Mouse (Mus musculus) liver, embryonic 14.5 days (tissue): ENCODE results near the gene Elp5. TPM values are rescaled to one million over a fixed set of nuclear protein-coding genes. Genes with fewer than 3 reads are reported as not detected.

ENCODE experiments used
- ATAC-seq: fragments of 200-750 bp; cut with Nextera tagmentation; 2 replicates; pipeline ENCODE4 v1.8.0; 2017; ENCODE audit warnings: moderate number of reproducible peaks, mild to moderate bottlenecking, moderate library complexity; ENCODE audit not compliant: insufficient read depth
- DNase-seq, 3 experiments: peaks; one replicate each; pipeline ENCODE4 v3.0.0-alpha.2; 2012 to 2013; ENCODE audit warnings: low read depth in 3 of 3, low spot score in 3 of 3
- H3K27ac ChIP-seq: fragments of 300-500 bp; sonication (generic); 2 replicates; pipeline ENCODE4 v1.5.1; 2014; ENCODE audit warnings: moderate library complexity, mild to moderate bottlenecking, control low read depth, inconsistent platforms
- H3K27me3 ChIP-seq: fragments of 300-500 bp; sonication (generic); 2 replicates; pipeline ENCODE4 v1.6.1; 2014; ENCODE audit warnings: mild to moderate bottlenecking, low read length, moderate library complexity; ENCODE audit not compliant: control insufficient read depth, insufficient read depth
- H3K36me3 ChIP-seq: fragments of 300-500 bp; sonication (generic); replicated peaks from 2 replicates; pipeline ENCODE4 v1.6.1; 2014; ENCODE audit warnings: low read depth; ENCODE audit not compliant: control insufficient read depth, insufficient read depth
- H3K4me1 ChIP-seq, 2 experiments: fragments of 200-500 bp in 1 of 2; fragments of 300-500 bp in 1 of 2; sonication (generic) in 1 of 2; replicated peaks; 2 replicates each; pipeline ENCODE4 v1.6.1; 2012 to 2014; ENCODE audit warnings: antibody characterized with exemption in 1 of 2, inconsistent platforms in 1 of 2, low read length in 1 of 2; ENCODE audit not compliant: control insufficient read depth in 2 of 2, insufficient read depth in 2 of 2
- H3K4me2 ChIP-seq: fragments of 300-500 bp; sonication (generic); 2 replicates; pipeline ENCODE4 v1.6.1; 2014; ENCODE audit warnings: low read depth, mild to moderate bottlenecking, control low read depth, moderate library complexity
- H3K4me3 ChIP-seq, 2 experiments: fragments of 200-500 bp in 1 of 2; fragments of 300-500 bp in 1 of 2; sonication (generic) in 1 of 2; 2 replicates each; pipeline ENCODE4 v1.5.1; 2012 to 2014; ENCODE audit warnings: low read depth in 2 of 2, low read length in 2 of 2, mild to moderate bottlenecking in 2 of 2, control low read depth in 1 of 2, inconsistent platforms in 1 of 2, moderate library complexity in 1 of 2; ENCODE audit not compliant: insufficient read depth in 1 of 2
- H3K9ac ChIP-seq: fragments of 300-500 bp; sonication (generic); replicated peaks from 2 replicates; pipeline ENCODE4 v1.6.1; 2014; ENCODE audit warnings: mild to moderate bottlenecking, control low read depth, moderate library complexity
- H3K9me3 ChIP-seq: fragments of 300-500 bp; sonication (generic); 2 replicates; pipeline ENCODE4 v1.6.1; 2016; ENCODE audit warnings: low read length, mixed read lengths; ENCODE audit not compliant: control insufficient read depth
- CTCF ChIP-seq: IDR thresholded peaks from 2 replicates; pipeline ENCODE4 v1.5.1; 2016; ENCODE audit warnings: antibody characterized with exemption, low read depth, control low read depth
- EP300 ChIP-seq: IDR thresholded peaks from 2 replicates; pipeline ENCODE4 v1.6.1; 2016; ENCODE audit warnings: antibody characterized with exemption, low read depth
- WGBS: fragments of 180-500 bp; shearing (Covaris S2); extraction: QIAGEN DNeasy Blood & Tissue Kit; methylation state at CpG from one replicate; pipeline ENCODE4 v1.1.7; 2014; ENCODE audit not compliant: insufficient replicate concordance; 5-methylcytosine and 5-hydroxymethylcytosine counted together
- polyA plus RNA-seq, 2 experiments: library from polyadenylated mRNA; depleted of rRNA in 1 of 2; stranded (reverse) in 1 of 2; unstranded in 1 of 2; fragments of >200 nt; fragmentation: Nextera tagmentation in 1 of 2; extraction: Ambion mirVana in 1 of 2; gene quantifications; 2 replicates each; pipeline versions ENCODE4 v1.2.1 to v1.2.3; 2012 to 2014

Elp5 gene
- polyA plus RNA-seq (2012; rRNA removed) (44.0 and 46.1 TPM in 2 replicates), polyA plus RNA-seq (2014; fragmentation: Nextera tagmentation; extraction: Ambion mirVana) (70.2 and 74.0 TPM in 2 replicates)

DNA sequence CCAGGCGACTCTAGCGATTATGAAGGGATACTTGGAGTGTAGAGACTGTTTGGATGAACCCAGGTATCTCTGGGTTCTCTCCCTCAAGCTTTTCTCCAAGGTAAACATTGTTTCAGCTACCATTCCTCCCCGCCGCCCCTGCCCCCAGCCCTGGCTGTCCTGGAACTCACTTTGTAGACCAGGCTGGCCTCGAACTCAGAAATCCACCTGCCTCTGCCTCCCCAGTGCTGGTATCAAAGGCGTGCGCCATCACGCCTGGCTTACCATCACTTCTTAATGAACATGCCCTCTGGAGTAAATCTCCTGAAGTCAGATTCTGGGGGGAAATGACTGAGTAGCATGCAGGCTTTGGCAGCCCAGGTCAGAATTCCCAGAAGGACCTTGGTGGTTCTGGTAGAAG, at the start of gene Elp5:
TSS of gene Elp5 (minus strand) at position 293 of the 400 bp plus-strand sequence.
- H3K9ac ChIP-seq: peak within 1 kb of the TSS; percentile 98
- H3K4me1 ChIP-seq: peaks cover 15 to 18% of the 10 kb centered on the region in 2 experiments
- peaks cover 33% of the 10 kb centered on the region for H3K36me3 ChIP-seq
- H3K4me3 ChIP-seq: peak within 1 kb of the TSS; percentile 97 to 98
- H3K27ac ChIP-seq: peak within 1 kb of the TSS; percentile 89
- DNase-seq (no peak), ATAC-seq (no peak)
- peak within 1 kb of the TSS; percentile 95 for H3K4me2 ChIP-seq
- no peaks in the 10 kb centered on the region for H3K9me3 ChIP-seq
- H3K27me3 ChIP-seq: no peaks in the 10 kb centered on the region
- TF ChIP-seq CTCF: no peak
- TF ChIP-seq EP300: no peak
- WGBS: 50% methylated on average over 8 of the region's 8 CpGs

DNA sequence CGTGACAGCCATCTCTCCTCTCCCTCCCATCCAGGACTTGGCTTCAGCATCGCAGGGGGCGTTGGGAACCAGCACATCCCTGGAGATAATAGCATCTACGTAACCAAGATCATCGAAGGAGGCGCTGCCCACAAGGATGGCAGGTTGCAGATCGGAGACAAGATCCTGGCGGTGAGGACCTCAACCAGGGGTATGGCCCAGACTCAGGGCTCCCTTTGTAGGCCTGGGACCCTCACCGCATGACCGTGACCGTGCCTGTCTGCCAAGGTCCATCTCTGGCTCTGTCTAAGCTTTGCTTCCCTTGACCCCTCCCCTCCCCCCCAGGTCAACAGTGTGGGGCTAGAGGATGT, 49.0 kb upstream of the Elp5 start:
- ATAC-seq (no peak), DNase-seq (no peak)
- Histone ChIP-seq H3K36me3 (no peaks in the 10 kb centered on the region), H3K9ac (no peak overlapping the region), H3K4me3 (no peak overlapping the region), H3K9me3 (no peaks in the 10 kb centered on the region), H3K27me3 (peaks cover 2% of the 10 kb centered on the region), H3K27ac (no peak overlapping the region), H3K4me2 (no peak overlapping the region), H3K4me1 (peaks cover 3 to 13% of the 10 kb centered on the region in 2 experiments; a peak in 3 of 4 replicates)
- TF ChIP-seq EP300: no peak
- no peak for TF ChIP-seq CTCF
- WGBS: 80% methylated on average over 11 of the region's 11 CpGs

DNA sequence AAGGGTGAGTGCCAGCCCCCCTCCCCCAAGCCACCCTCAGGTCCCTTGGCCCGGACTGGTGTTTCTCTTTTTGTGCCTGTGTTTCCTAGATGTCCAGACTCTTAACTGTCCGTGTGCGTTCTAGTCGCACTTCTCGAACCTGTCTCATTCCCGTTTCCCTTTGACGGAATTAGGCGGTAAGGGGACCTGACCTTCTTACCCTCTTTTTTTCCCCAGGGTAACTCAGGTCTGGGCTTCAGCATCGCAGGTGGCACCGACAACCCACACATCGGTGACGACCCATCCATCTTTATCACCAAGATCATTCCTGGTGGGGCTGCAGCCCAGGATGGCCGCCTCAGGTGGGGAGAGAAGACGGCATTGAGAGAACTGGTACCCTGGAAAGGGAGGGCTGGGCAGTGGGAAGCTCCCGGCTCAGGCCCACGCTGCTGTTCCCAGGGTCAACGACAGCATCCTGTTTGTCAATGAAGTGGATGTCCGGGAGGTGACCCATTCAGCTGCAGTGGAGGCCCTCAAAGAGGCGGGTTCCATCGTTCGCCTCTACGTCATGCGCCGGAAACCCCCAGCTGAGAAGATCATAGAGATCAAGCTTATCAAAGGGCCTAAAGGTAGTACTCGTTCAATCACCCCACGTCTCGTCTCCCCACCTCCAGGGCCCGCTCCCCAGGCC, 48.5 kb upstream of the Elp5 start:
- Histone ChIP-seq H3K4me3 (no peak overlapping the region), H3K9ac (no peak overlapping the region), H3K4me1 (peaks cover 3 to 13% of the 10 kb centered on the region in 2 experiments; a peak in 3 of 4 replicates), H3K36me3 (no peaks in the 10 kb centered on the region), H3K27ac (no peak overlapping the region), H3K9me3 (no peaks in the 10 kb centered on the region), H3K27me3 (peaks cover 2% of the 10 kb centered on the region), H3K4me2 (no peak overlapping the region)
- ATAC-seq (no peak), DNase-seq (no peak)
- TF ChIP-seq EP300 (no peak), CTCF (no peak)
- WGBS: 81% methylated on average over 28 of the region's 28 CpGs

DNA sequence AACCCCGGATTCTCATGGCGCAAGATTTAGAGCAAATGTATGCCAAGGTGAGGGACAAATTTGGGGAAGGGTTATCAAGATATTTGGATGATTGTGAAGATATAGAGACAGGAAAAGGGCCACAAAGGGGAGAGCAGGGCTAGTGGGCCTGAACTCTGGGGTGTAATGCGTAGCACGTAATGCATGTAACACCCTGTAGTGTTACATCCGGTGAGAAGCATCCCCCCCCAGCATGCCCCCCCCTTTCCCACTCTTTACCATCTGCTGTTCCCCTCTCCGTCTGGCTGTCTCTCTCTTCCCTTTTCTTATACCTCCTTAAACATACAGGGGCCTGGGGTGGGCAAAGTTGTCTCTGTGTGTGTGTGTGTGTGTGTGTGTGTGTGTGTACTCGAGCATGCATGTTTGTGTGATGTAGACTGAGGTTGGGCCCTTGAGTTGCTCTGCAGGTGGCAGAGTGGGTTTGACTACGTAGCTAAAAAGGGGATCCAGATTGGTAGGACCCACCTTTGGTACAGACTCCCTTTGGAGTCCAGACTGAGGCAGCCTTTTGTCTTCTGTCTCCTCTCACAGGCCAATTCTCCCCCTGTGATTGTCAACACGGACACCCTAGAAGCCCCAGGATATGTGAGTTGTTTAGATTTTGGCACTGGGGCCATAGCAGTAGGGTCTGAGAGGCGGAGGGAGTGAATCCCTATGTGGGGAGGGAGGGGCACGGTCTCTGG, 47.7 kb upstream of the Elp5 start:
- no peak for TF ChIP-seq CTCF
- TF ChIP-seq EP300: no peak
- Histone ChIP-seq H3K9ac (no peak overlapping the region), H3K36me3 (no peaks in the 10 kb centered on the region), H3K27ac (no peak overlapping the region), H3K4me2 (no peak overlapping the region), H3K4me3 (no peak overlapping the region), H3K9me3 (no peaks in the 10 kb centered on the region), H3K4me1 (peaks cover 3 to 13% of the 10 kb centered on the region in 2 experiments; a peak in 3 of 4 replicates), H3K27me3 (peaks cover 6% of the 10 kb centered on the region)
- ATAC-seq: no peak
- WGBS: 59% methylated on average over 11 of the region's 11 CpGs
- no peak for DNase-seq
